Mouse (Mus musculus): ENCODE measurements around the gene Zfp213. TPM values are rescaled to one million over a fixed set of nuclear protein-coding genes. Genes with fewer than 3 reads are reported as not detected.

Zfp213 gene
- polyA plus RNA-seq, 1 experiment: 0.26 TPM

DNA sequence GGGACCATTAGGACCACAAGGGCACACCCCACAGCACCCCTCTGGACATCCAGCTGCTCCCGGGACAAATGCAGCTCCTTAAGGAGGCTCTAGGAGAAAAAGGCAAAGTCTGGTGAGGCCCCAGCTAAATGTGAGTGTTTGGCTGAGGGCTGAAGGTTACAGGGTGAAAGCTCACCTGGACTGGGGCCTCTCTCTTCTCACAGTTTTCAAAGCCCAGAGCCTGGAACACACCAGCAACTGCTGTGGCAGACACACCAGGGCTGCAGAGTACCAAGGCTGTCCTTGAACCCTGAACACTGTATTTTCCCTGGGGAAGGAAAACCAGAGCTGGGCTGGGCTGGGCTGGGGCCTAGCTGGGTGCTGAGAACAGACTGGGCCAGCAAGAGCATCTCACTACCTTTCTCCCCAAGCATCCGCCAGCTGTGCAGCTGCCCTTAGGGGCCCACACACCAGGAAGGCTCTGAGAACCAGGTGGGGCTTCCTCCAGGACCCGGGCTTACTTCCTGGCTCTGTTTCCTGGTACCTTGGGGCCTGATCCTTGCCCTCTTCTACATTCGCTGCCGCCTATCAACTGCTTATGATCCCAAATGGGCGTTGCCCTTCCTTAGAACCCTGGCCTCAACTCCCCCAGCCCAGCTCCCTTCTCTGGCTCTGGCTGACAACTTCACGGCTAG is 8.7 kb downstream of the Zfp213 start:
- peaks cover 23% of the 10 kb centered on the region for H3K4me1 ChIP-seq (ENCODE audit: control insufficient read depth)
- no peak overlapping the region for H3K4me3 ChIP-seq (replicated peaks)
- no peak for TF ChIP-seq GATA1 (IDR thresholded peaks at IDR 0.05; ENCODE audit: low read length)
- TF ChIP-seq TAL1 (IDR thresholded peaks at IDR 0.05; ENCODE audit: low read length): no peak
- peaks cover 45% of the 10 kb centered on the region for H3K36me3 ChIP-seq (ENCODE audit: control insufficient read depth)
- no peaks in the 10 kb centered on the region for H3K27me3 ChIP-seq (ENCODE audit: control insufficient read depth)
- H3K9me3 ChIP-seq (ENCODE audit: control insufficient read depth, low read length): no peaks in the 10 kb centered on the region

DNA sequence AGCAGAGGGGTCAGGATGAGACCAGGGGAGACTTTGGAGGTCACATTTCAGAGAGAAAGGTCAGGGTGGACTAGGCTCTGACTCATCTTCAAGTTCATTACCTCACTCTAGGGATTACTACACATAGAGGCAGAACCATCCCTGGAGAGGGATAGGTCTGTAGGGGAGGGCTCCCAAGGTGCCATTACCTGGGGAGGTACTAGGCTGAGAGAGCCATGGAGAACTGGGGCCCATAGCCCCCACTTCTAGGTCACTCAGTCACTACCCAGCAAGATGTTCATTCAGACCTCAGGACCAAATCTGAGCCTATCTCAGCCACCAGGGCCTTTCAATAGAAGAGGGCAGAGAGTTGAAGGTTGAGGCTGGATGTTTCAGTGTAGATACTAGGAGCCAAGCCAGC is 9.7 kb downstream of the Zfp213 start:
- Histone ChIP-seq H3K9me3 (ENCODE audit: control insufficient read depth, low read length) (no peaks in the 10 kb centered on the region), H3K27me3 (ENCODE audit: control insufficient read depth) (no peaks in the 10 kb centered on the region), H3K4me3 (replicated peaks) (no peak overlapping the region), H3K36me3 (ENCODE audit: control insufficient read depth) (peaks cover 36% of the 10 kb centered on the region), H3K4me1 (ENCODE audit: control insufficient read depth) (peaks cover 32% of the 10 kb centered on the region)
- TF ChIP-seq TAL1 (IDR thresholded peaks at IDR 0.05; ENCODE audit: low read length) (no peak), GATA1 (IDR thresholded peaks at IDR 0.05; ENCODE audit: low read length) (no peak)

DNA sequence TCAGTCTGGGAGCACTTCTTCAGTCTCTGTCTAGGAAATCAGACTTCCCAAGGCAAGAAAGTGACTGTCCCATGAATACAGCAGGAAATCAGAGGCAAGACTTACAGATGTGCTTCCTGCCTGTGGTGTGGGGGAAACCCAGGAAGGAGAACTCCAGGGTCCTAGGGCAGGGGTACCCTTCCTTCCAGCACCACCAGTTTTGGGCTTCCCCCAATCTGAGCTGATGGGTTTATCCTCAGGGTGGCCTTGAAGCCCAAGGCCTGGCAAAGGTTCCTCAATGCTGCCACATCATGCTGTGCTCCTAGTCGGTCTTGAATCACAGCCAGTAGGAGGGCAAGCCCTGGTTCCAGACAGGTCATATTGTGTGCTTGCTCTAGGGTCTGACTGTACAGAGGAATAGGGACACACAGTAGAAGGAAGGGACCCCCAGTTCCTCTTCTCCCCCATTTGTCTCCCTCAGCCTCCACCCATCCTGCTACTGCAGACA is 10.4 kb downstream of the Zfp213 start:
- H3K27me3 ChIP-seq (ENCODE audit: control insufficient read depth): no peaks in the 10 kb centered on the region
- peaks cover 30% of the 10 kb centered on the region for H3K36me3 ChIP-seq (ENCODE audit: control insufficient read depth)
- no peak overlapping the region for H3K4me3 ChIP-seq (replicated peaks)
- H3K9me3 ChIP-seq (ENCODE audit: control insufficient read depth, low read length): no peaks in the 10 kb centered on the region
- H3K4me1 ChIP-seq (ENCODE audit: control insufficient read depth): peaks cover 39% of the 10 kb centered on the region
- TF ChIP-seq TAL1 (IDR thresholded peaks at IDR 0.05; ENCODE audit: low read length): no peak
- TF ChIP-seq GATA1 (IDR thresholded peaks at IDR 0.05; ENCODE audit: low read length): no peak

DNA sequence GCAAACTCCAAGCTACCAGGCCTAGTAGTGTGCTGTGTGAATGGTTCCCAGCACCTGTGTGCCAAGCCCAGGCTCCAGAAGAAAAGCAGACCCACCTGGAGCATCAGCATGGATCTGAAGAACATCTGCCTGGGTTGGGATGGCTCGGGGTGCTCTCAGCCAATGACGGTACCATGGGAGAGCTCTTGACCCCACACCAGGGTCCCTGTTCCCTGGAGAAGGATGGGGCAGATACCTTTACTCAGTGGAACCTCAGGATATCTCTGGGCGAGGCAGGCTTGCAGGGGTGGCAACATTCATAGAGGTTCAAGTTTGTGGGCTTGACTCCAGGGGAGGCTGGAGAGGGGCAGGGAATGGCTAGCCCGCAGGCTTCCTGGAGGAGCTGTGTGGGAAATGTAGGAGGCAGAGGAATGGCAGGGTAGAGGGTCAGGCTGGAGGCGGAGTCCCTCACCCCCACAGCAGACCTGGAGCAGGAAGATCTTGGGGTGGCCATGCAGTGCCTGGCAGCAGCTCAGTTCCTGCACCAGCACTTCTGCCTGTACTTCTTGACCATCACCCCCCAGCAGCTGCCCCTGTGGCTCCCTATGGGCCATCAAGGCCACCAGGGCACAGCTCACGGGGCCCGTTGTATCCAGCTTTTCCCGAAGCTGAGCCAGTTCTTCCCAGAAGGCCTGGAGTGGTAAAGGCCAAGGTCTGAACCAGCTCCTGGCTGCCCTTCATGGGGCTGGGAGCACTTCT is 11.0 kb downstream of the Zfp213 start:
- H3K4me1 ChIP-seq (ENCODE audit: control insufficient read depth): peaks cover 45% of the 10 kb centered on the region
- H3K9me3 ChIP-seq (ENCODE audit: control insufficient read depth, low read length): no peaks in the 10 kb centered on the region
- H3K36me3 ChIP-seq (ENCODE audit: control insufficient read depth): peaks cover 25% of the 10 kb centered on the region
- TF ChIP-seq GATA1 (IDR thresholded peaks at IDR 0.05; ENCODE audit: low read length): no peak
- no peak for TF ChIP-seq TAL1 (IDR thresholded peaks at IDR 0.05; ENCODE audit: low read length)
- H3K4me3 ChIP-seq (replicated peaks): no peak overlapping the region
- no peaks in the 10 kb centered on the region for H3K27me3 ChIP-seq (ENCODE audit: control insufficient read depth)

DNA sequence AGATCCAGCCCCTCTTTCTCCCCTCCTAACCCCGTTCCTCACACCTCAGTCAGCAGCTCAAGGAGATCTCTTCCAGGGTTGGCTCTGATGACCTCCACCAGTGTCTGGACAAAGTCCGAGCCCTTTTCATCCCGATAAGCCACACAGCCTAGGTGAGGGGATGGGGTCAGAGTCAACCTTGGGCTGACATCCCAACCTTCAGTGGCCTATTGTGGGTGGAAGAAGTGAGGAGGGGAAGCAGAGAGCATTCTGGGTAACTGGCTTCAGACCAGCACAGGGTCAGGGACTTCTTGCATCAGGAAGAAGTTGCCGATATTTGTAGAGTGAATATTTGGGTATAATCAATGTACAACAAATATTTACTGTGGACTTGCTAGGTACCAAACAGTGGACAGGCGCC is 12.1 kb downstream of the Zfp213 start:
- peaks cover 50% of the 10 kb centered on the region for H3K4me1 ChIP-seq (ENCODE audit: control insufficient read depth)
- TF ChIP-seq TAL1 (IDR thresholded peaks at IDR 0.05; ENCODE audit: low read length) (no peak), GATA1 (IDR thresholded peaks at IDR 0.05; ENCODE audit: low read length) (no peak)
- no peaks in the 10 kb centered on the region for H3K27me3 ChIP-seq (ENCODE audit: control insufficient read depth)
- H3K4me3 ChIP-seq (replicated peaks): no peak overlapping the region
- H3K9me3 ChIP-seq (ENCODE audit: control insufficient read depth, low read length): no peaks in the 10 kb centered on the region
- H3K36me3 ChIP-seq (ENCODE audit: control insufficient read depth): peaks cover 14% of the 10 kb centered on the region

DNA sequence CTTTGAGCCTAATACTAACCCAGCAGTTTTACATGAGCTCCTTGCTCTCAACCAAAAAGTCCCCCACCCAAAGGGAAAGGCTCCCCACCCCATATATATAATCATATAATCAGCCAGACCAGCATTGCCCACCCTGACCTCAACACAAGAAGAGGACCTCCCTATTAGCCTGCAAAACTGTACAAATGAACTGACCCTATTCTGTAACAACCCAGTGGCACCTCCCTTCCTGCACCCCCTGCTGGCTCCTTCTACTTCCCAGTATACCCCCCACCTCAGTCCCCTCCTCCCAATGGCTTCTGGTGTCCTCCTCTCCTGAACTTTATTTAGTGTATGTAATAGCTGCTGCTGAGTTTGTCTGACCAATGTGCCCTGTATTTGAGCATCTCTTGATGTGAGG is 12.6 kb downstream of the Zfp213 start:
- H3K4me3 ChIP-seq (replicated peaks): peak overlapping the region; percentile 74
- H3K27me3 ChIP-seq (ENCODE audit: control insufficient read depth): no peaks in the 10 kb centered on the region
- peaks cover 54% of the 10 kb centered on the region for H3K4me1 ChIP-seq (ENCODE audit: control insufficient read depth)
- H3K9me3 ChIP-seq (ENCODE audit: control insufficient read depth, low read length): no peaks in the 10 kb centered on the region
- TF ChIP-seq TAL1 (IDR thresholded peaks at IDR 0.05; ENCODE audit: low read length) (no peak), GATA1 (IDR thresholded peaks at IDR 0.05; ENCODE audit: low read length) (no peak)
- H3K36me3 ChIP-seq (ENCODE audit: control insufficient read depth): peaks cover 8% of the 10 kb centered on the region

DNA sequence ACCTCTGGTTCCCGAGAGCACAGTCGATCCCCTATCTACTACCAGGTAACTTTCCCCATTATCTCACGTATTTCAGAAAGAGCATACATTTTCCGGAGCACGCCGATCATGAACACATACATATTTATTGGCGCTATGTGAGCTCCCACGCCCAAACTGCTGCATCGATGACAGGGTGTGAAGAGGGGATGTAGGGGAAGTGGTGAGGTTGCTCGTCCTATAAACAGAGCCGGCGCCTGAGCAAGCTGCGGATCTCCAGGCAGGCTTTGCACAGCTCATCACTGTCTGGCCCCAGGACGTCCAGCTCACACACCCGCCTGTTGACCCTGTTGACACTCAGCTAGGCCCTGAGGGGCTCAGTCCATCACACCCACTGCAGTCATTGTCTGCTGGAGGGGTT is 13.2 kb downstream of the Zfp213 start:
- TF ChIP-seq TAL1 (IDR thresholded peaks at IDR 0.05; ENCODE audit: low read length) (no peak), GATA1 (IDR thresholded peaks at IDR 0.05; ENCODE audit: low read length) (no peak)
- peak overlapping the region; percentile 74 for H3K4me3 ChIP-seq (replicated peaks)
- peaks cover 4% of the 10 kb centered on the region; the same call in 1 of the 2 replicates for H3K36me3 ChIP-seq (ENCODE audit: control insufficient read depth)
- no peaks in the 10 kb centered on the region for H3K9me3 ChIP-seq (ENCODE audit: control insufficient read depth, low read length)
- H3K4me1 ChIP-seq (ENCODE audit: control insufficient read depth): peaks cover 60% of the 10 kb centered on the region
- no peaks in the 10 kb centered on the region for H3K27me3 ChIP-seq (ENCODE audit: control insufficient read depth)

DNA sequence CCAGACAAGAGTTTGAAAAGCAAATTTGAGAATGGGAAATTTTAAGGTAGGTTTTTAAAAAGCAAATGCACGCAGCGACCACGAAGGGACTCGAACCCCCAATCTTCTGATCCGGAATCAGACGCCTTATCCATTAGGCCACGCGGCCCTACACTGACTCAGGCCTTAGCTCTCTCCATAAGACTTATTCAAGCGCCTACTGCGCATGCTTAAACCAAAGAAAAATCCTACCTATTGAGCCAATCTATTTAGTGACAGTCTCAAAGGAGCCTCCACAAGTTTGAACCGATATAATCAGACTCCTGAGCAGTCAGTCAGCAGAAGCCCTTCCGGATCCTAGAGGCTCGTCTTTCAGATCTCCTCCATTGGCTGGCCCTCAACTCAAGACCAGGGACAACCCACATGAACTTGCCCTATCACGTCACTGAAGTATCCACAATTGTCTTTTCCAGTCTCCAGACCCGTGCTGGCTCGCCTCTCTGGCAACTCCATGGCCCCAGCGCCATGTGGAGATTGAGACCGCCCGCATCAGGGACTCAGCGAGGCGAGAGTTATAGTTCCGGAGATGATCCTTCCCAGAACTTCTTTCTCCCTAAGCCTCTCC is 13.7 kb downstream of the Zfp213 start:
- TF ChIP-seq TAL1 (IDR thresholded peaks at IDR 0.05; ENCODE audit: low read length) (no peak), GATA1 (IDR thresholded peaks at IDR 0.05; ENCODE audit: low read length) (0 out of 2 replicates have a peak, but pooled peaks have one; percentile 24)
- Histone ChIP-seq H3K4me1 (ENCODE audit: control insufficient read depth) (peaks cover 62% of the 10 kb centered on the region), H3K9me3 (ENCODE audit: control insufficient read depth, low read length) (no peaks in the 10 kb centered on the region), H3K4me3 (replicated peaks) (peak overlapping the region; percentile 74), H3K36me3 (ENCODE audit: control insufficient read depth) (peaks cover under 1% of the 10 kb centered on the region; the same call in 1 of the 2 replicates), H3K27me3 (ENCODE audit: control insufficient read depth) (no peaks in the 10 kb centered on the region)

DNA sequence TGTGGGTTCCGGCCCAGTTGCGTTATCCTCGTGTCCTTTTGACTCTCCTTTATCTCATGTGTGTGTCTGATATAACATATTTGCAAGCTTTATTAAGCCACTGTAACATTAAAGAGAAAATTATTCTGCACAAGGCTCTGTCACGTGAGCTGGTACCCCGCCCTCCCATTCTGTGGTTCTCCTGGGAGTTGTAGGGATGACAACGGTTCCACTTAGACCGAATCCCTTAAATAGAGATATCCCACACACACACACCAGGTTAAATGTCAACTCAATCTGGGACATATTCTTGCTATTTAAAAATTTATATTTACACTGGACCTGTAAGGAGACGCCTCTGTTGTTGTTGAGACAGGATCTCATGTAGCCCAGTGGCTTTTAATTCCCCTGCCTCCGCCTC is 14.6 kb downstream of the Zfp213 start:
- Histone ChIP-seq H3K27me3 (ENCODE audit: control insufficient read depth) (no peaks in the 10 kb centered on the region), H3K4me1 (ENCODE audit: control insufficient read depth) (peaks cover 62% of the 10 kb centered on the region), H3K9me3 (ENCODE audit: control insufficient read depth, low read length) (no peaks in the 10 kb centered on the region), H3K36me3 (ENCODE audit: control insufficient read depth) (no peaks in the 10 kb centered on the region), H3K4me3 (replicated peaks) (peak overlapping the region; percentile 74)
- TF ChIP-seq GATA1 (IDR thresholded peaks at IDR 0.05; ENCODE audit: low read length): no peak
- no peak for TF ChIP-seq TAL1 (IDR thresholded peaks at IDR 0.05; ENCODE audit: low read length)

Data from erythroblast, embryonic 14.5 days (primary cell).